Mouse (Mus musculus): ENCODE results near the gene Adamtsl5.
"Not testable (repeated sequence)": the region's sequence is repeated elsewhere in the genome, so short reads cannot be mapped to it uniquely, and the experiment has no call there.

The Adamtsl5 gene

GRCm38 (mm10) chr10:80371411-80371966 is 23.3 kb upstream of the Adamtsl5 start:
- DNase-seq: peak; percentile 52 to 71

GRCm38 (mm10) chr10:80369995-80370747 is 22.0 kb upstream of the Adamtsl5 start:
- no peak for DNase-seq

GRCm38 (mm10) chr10:80368392-80368791 is 20.2 kb upstream of the Adamtsl5 start:
- DNase-seq: no peak

- no peak for DNase-seq
Observed at GRCm38 (mm10) chr10:80367954-80368353, 19.7 kb upstream of the Adamtsl5 start.

- DNase-seq: no peak
Observed at GRCm38 (mm10) chr10:80365736-80366135, 17.5 kb upstream of the Adamtsl5 start.

- DNase-seq: no peak
Observed at GRCm38 (mm10) chr10:80363734-80364133, 15.5 kb upstream of the Adamtsl5 start.

GRCm38 (mm10) chr10:80357994-80358639 is 9.9 kb upstream of the Adamtsl5 start:
- no peak for DNase-seq

- DNase-seq: no peak
Observed at GRCm38 (mm10) chr10:80357336-80357735, 9.1 kb upstream of the Adamtsl5 start.

GRCm38 (mm10) chr10:80356737-80357136 is 8.5 kb upstream of the Adamtsl5 start:
- no peak for DNase-seq

GRCm38 (mm10) chr10:80356001-80356682 is 7.9 kb upstream of the Adamtsl5 start, which contains the start of gene Plk5:
Plk5 (plus strand) TSS chr10:80356459.
- DNase-seq: no peak

- DNase-seq: no peak
Observed at GRCm38 (mm10) chr10:80355431-80355830, 7.2 kb upstream of the Adamtsl5 start.

- DNase-seq: no peak
Observed at GRCm38 (mm10) chr10:80352727-80353126, 4.5 kb upstream of the Adamtsl5 start.

GRCm38 (mm10) chr10:80351896-80352295 is 3.7 kb upstream of the Adamtsl5 start:
- no peak for DNase-seq

GRCm38 (mm10) chr10:80350292-80350691 is 2.1 kb upstream of the Adamtsl5 start:
- DNase-seq: peak; percentile 51 to 56

GRCm38 (mm10) chr10:80348981-80349380 is 769 bp upstream of the Adamtsl5 start:
- DNase-seq: no peak

GRCm38 (mm10) chr10:80347514-80347967 is 671 bp downstream of the Adamtsl5 start:
- no peak for DNase-seq

GRCm38 (mm10) chr10:80345929-80346328 is 2.3 kb downstream of the Adamtsl5 start:
- DNase-seq: not testable (repeated sequence)

- DNase-seq: no peak
Observed at GRCm38 (mm10) chr10:80345122-80345521, 3.1 kb downstream of the Adamtsl5 start.

GRCm38 (mm10) chr10:80344131-80344661 is 4.0 kb downstream of the Adamtsl5 start:
- no peak for DNase-seq

GRCm38 (mm10) chr10:80343425-80343895 is 4.8 kb downstream of the Adamtsl5 start:
- DNase-seq: no peak

GRCm38 (mm10) chr10:80342749-80343424 is 5.3 kb downstream of the Adamtsl5 start:
- DNase-seq: no peak

GRCm38 (mm10) chr10:80342305-80342748 is 5.9 kb downstream of the Adamtsl5 start:
- DNase-seq: no peak

Measured in thymus, adult 18-20 months (tissue).